Mouse (Mus musculus) neural tube, embryonic 11.5 days (tissue): Measurements from ENCODE around the gene Phka1. TPM values are rescaled to one million over a fixed set of nuclear protein-coding genes. Genes with fewer than 3 reads are reported as not detected.
A peak's percentile ranks its signal among the peaks of the same experiment; 100 is the strongest.
"Not testable (repeated sequence)": the region's sequence is repeated elsewhere in the genome, so short reads cannot be mapped to it uniquely, and the experiment has no call there.

Experiments used
- ATAC-seq: fragments of 200-750 bp; cut with Nextera tagmentation; 2 replicates; pipeline ENCODE4 v1.8.0; 2017; ENCODE audit warnings: moderate number of reproducible peaks, mild to moderate bottlenecking, moderate TSS enrichment, moderate library complexity; ENCODE audit not compliant: insufficient read depth, low FRiP score, low TSS enrichment
- DNase-seq: peaks from one replicate; pipeline ENCODE4 v3.0.0-alpha.2; 2015; ENCODE audit warnings: low spot score
- H3K27ac ChIP-seq: fragments of 300-500 bp; sonication (generic); 2 replicates; pipeline ENCODE4 v1.5.1; 2014; ENCODE audit warnings: low read depth, mild to moderate bottlenecking, low read length
- H3K27me3 ChIP-seq: fragments of 300-500 bp; sonication (generic); 2 replicates; pipeline ENCODE4 v1.6.1; 2014; ENCODE audit warnings: mild to moderate bottlenecking, low read length, mixed read lengths; ENCODE audit not compliant: control insufficient read depth, insufficient read depth
- H3K36me3 ChIP-seq: fragments of 300-500 bp; sonication (generic); 2 replicates; pipeline ENCODE4 v1.6.1; 2014; ENCODE audit warnings: mild to moderate bottlenecking, low read length, moderate library complexity, mixed read lengths; ENCODE audit not compliant: control insufficient read depth, insufficient read depth
- H3K4me1 ChIP-seq: fragments of 300-500 bp; sonication (generic); 2 replicates; pipeline ENCODE4 v1.6.1; 2014; ENCODE audit warnings: low read length, mixed read lengths; ENCODE audit not compliant: control insufficient read depth, insufficient read depth
- H3K4me2 ChIP-seq: fragments of 300-500 bp; sonication (generic); 2 replicates; pipeline ENCODE4 v1.6.1; 2014; ENCODE audit warnings: low read depth, mild to moderate bottlenecking, moderate library complexity
- H3K4me3 ChIP-seq: fragments of 300-500 bp; sonication (generic); 2 replicates; pipeline ENCODE4 v1.5.1; 2014; ENCODE audit warnings: low read depth, low read length
- H3K9ac ChIP-seq: fragments of 300-500 bp; sonication (generic); 2 replicates; pipeline ENCODE4 v1.6.1; 2014; ENCODE audit warnings: mild to moderate bottlenecking, low read length
- H3K9me3 ChIP-seq: fragments of 300-500 bp; sonication (generic); 2 replicates; pipeline ENCODE4 v1.6.1; 2016; ENCODE audit warnings: low read length; ENCODE audit not compliant: control insufficient read depth
- WGBS: fragments of 180-500 bp; shearing (Covaris S2); extraction: QIAGEN DNeasy Blood & Tissue Kit; methylation state at CpG from one replicate; pipeline ENCODE4 v1.1.7; 2014; 5-methylcytosine and 5-hydroxymethylcytosine counted together
- polyA plus RNA-seq: library from polyadenylated mRNA; unstranded; fragments of >200 nt; fragmentation: Nextera tagmentation; extraction: Ambion mirVana; gene quantifications from 2 replicates; pipeline ENCODE4 v1.2.1, GENCODE M21; 2014

Phka1 gene
- 6.3 and 6.8 TPM in 2 replicates for polyA plus RNA-seq

GRCm38 (mm10) chrX:102643823-102644572 is at the start of gene Phka1:
Gene Phka1 (minus strand): TSS chrX:102644246.
- H3K4me1 ChIP-seq, result no peaks in the 10 kb centered on the region
- H3K9me3 ChIP-seq, result no peaks in the 10 kb centered on the region
- H3K27ac ChIP-seq, result no peak within 1 kb of the TSS
- H3K4me2 ChIP-seq, result peak within 1 kb of the TSS; percentile 48
- ATAC-seq (peak; percentile 67; the same call in 1 of the 2 replicates), DNase-seq (peak; percentile 54)
- WGBS, result 23% methylated on average over 47 of the region's 60 CpGs
- peaks cover 9% of the 10 kb centered on the region for H3K27me3 ChIP-seq
- H3K36me3 ChIP-seq, result no peaks in the 10 kb centered on the region
- H3K4me3 ChIP-seq, result peak within 1 kb of the TSS; percentile 48
- peak within 1 kb of the TSS; percentile 57 for H3K9ac ChIP-seq

- ATAC-seq, H3K4me3 ChIP-seq, H3K9ac ChIP-seq, H3K4me1 ChIP-seq, H3K36me3 ChIP-seq, H3K27me3 ChIP-seq, H3K4me2 ChIP-seq, H3K27ac ChIP-seq, H3K9me3 ChIP-seq: not testable (repeated sequence)
- 25% methylated on average over 1 of the region's 4 CpGs for WGBS
- DNase-seq, result peak; percentile 16
Measured at GRCm38 (mm10) chrX:102689252-102689651, 45.2 kb upstream of the Phka1 start.

DNA sequence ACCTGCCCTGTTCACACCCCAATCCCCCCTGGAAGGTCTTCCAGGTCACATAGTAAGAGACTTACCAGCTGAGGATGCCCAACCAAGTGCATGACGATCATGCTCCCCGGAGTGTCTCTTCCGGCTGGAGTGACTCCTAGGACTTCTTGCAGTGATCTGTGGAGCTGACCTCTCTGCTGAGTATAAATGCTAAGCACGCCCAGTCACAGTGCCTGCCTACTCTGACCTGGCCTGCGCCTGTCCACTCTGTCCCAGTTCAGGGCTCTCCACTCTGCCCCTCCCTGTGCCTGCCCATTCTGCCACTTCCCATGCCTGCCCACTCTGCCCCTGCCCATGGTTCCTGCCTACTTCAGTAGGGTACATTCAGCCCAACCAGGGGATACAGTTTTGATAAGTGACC is 42.8 kb upstream of the Phka1 start, which contains the start of gene Gm3880:
Gene Gm3880, minus strand, starts transcription at position 101 of the 400 bp plus-strand sequence.
- not testable (repeated sequence) for H3K27me3 ChIP-seq

DNA sequence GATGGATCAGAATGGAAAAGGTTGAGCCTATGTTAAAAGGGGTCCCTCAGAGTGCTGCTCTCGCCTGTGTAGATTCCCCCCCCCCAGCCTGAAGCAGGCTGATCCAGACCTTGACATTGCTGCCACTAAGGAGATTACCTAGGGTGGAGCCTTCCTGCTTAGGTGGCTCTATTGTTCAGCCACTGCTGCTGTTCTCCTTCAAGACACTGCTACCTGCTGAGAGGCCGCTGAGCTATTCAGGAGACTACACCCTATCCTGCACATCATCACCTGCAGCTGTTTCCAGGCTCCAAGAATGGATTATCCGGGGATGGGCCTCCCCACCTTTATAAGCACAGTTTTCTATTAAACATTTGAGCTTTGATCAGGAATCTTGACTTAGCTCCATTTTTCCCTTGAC is 40.7 kb upstream of the Phka1 start:
- H3K4me2 ChIP-seq, H3K4me3 ChIP-seq, DNase-seq, H3K36me3 ChIP-seq, ATAC-seq, H3K9me3 ChIP-seq, H3K27ac ChIP-seq, H3K9ac ChIP-seq, H3K27me3 ChIP-seq, H3K4me1 ChIP-seq: not testable (repeated sequence)
- WGBS, result 57% methylated on average over 3 of the region's 3 CpGs

More for the DNA sequence above, 42.8 kb upstream of the Phka1 start, which contains the start of gene Gm3880:
- not testable (repeated sequence) for H3K27ac ChIP-seq, DNase-seq, H3K36me3 ChIP-seq, H3K4me2 ChIP-seq, H3K4me1 ChIP-seq, H3K4me3 ChIP-seq, H3K9me3 ChIP-seq, ATAC-seq, H3K9ac ChIP-seq
- WGBS, result 87% methylated on average over 5 of the region's 5 CpGs

- 82% methylated on average over 2 of the region's 2 CpGs for WGBS
- no peak overlapping the region for H3K4me3 ChIP-seq
- no peak overlapping the region for H3K27ac ChIP-seq
- ATAC-seq (no peak), DNase-seq (no peak)
- H3K4me1 ChIP-seq, result no peaks in the 10 kb centered on the region
- H3K4me2 ChIP-seq, result no peak overlapping the region
- no peaks in the 10 kb centered on the region for H3K27me3 ChIP-seq
- no peaks in the 10 kb centered on the region for H3K9me3 ChIP-seq
- no peak overlapping the region for H3K9ac ChIP-seq
- no peaks in the 10 kb centered on the region for H3K36me3 ChIP-seq
Measured at GRCm38 (mm10) chrX:102666641-102667040, 22.6 kb upstream of the Phka1 start.

GRCm38 (mm10) chrX:102660712-102661111 is 16.7 kb upstream of the Phka1 start:
- no peaks in the 10 kb centered on the region for H3K9me3 ChIP-seq
- DNase-seq, result no peak
- no peak overlapping the region for H3K4me3 ChIP-seq
- no peak overlapping the region for H3K9ac ChIP-seq
- H3K4me1 ChIP-seq, result no peaks in the 10 kb centered on the region
- no peaks in the 10 kb centered on the region for H3K36me3 ChIP-seq
- 20% methylated on average over 3 of the region's 3 CpGs for WGBS
- no peaks in the 10 kb centered on the region for H3K27me3 ChIP-seq
- H3K4me2 ChIP-seq, result no peak overlapping the region
- ATAC-seq, result no peak
- H3K27ac ChIP-seq, result no peak overlapping the region

- no peak for DNase-seq
- Histone ChIP-seq H3K4me2 (no peak overlapping the region), H3K9ac (no peak overlapping the region), H3K27ac (no peak overlapping the region), H3K9me3 (no peaks in the 10 kb centered on the region), H3K4me1 (no peaks in the 10 kb centered on the region), H3K4me3 (no peak overlapping the region), H3K27me3 (peaks cover 9% of the 10 kb centered on the region), H3K36me3 (no peaks in the 10 kb centered on the region)
- no peak for ATAC-seq
- WGBS, result 93% methylated on average over 1 of the region's 1 CpGs
Measured at GRCm38 (mm10) chrX:102645691-102646090, 1.6 kb upstream of the Phka1 start.

DNA sequence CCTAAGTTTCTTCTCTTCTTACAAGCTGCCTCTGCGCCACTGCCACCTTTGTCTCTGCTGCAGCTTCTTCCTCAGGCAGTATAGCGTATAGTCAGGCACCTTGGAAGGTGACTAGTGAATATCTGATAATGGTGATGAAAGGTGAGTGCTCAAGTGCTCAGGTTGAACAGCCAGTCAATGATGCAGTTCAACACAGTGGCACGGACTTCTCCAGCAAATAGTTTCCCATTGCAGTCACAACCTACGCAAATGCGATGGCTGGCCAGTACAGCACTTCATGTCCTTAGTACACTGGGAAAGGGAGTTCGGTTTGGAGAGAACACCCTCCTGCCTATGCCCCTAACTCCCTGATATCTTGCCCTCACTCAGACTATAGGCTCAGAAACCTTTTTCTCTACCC is 1.1 kb upstream of the Phka1 start:
- no peaks in the 10 kb centered on the region for H3K4me1 ChIP-seq
- no peak for DNase-seq
- no peak for ATAC-seq
- peaks cover 9% of the 10 kb centered on the region for H3K27me3 ChIP-seq
- no peak overlapping the region; the same call in 1 of the 2 replicates for H3K4me2 ChIP-seq
- 63% methylated on average over 6 of the region's 6 CpGs for WGBS
- H3K9ac ChIP-seq, result no peak overlapping the region
- no peak overlapping the region for H3K4me3 ChIP-seq
- no peak overlapping the region for H3K27ac ChIP-seq
- no peaks in the 10 kb centered on the region for H3K36me3 ChIP-seq
- H3K9me3 ChIP-seq, result no peaks in the 10 kb centered on the region

- DNase-seq, result peak; percentile 30
- peaks cover 9% of the 10 kb centered on the region for H3K27me3 ChIP-seq
Measured at GRCm38 (mm10) chrX:102644573-102644951, 516 bp upstream of the Phka1 start.

More at GRCm38 (mm10) chrX:102644573-102644951, 516 bp upstream of the Phka1 start:
- H3K36me3 ChIP-seq, result no peaks in the 10 kb centered on the region
- peak overlapping the region; percentile 48 for H3K4me3 ChIP-seq
- peak overlapping the region; percentile 48 for H3K4me2 ChIP-seq
- no peaks in the 10 kb centered on the region for H3K4me1 ChIP-seq
- H3K9me3 ChIP-seq, result no peaks in the 10 kb centered on the region
- WGBS, result 22% methylated on average over 8 of the region's 8 CpGs
- peak overlapping the region; percentile 57; the same call in 1 of the 2 replicates for H3K9ac ChIP-seq
- no peak for ATAC-seq
- no peak overlapping the region for H3K27ac ChIP-seq
